Mouse (Mus musculus): ENCODE results near the gene Tinagl1.

DNA sequence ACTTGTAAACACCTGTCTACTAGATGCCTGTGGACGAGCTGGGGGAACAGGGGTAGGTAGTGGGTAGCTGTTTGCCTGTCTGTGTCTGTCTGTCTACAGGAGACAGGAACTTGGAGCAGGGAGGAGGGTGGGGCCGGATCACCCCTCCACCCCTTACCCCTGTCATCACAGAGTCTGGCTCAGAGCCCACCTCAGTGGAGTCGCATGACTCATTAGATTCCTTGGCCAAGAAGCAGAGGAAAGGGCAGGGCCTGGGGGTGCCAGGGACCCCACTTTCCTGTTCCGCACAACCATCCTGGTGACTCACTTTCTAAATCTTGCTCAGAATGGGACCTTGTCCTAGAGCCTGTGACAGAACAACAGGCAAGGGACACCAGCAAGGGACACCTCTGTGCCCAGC, 2.2 kb upstream of the Tinagl1 start:
- TF ChIP-seq POLR2A (IDR thresholded peaks at IDR 0.05; ENCODE audit: borderline replicate concordance, extremely low read depth, insufficient read depth, insufficient read length, poor library complexity, severe bottlenecking) (no peak), CTCF (IDR thresholded peaks at IDR 0.05; ENCODE audit: borderline replicate concordance, extremely low read depth, insufficient read depth, insufficient read length) (no peak)
